In genomic region chr6:101186887-101187286, GRCm38 (mm10) we compare ENCODE assay signal across 27 mouse cellular contexts.
DNase-seq lines count a peak whose midpoint lies in the region; ATAC-seq and TF ChIP-seq lines count a peak whose summit lies in the region.
"Had no signal": no experiment of that assay in that cellular context is flagged by ENCODE, and none has a peak within 500 bp of the region (broad histone marks: within the 10 kb centered on the region; RNA-seq: fewer than 3 reads in every experiment).

No protein-coding gene starts in this region.

- no peak overlapping the region for H3K27ac ChIP-seq in forebrain, embryonic 16.5 days (ENCODE audit: low read length)
- no peak overlapping the region for H3K27ac ChIP-seq in forebrain, embryonic 13.5 days
- peak overlapping the region; percentile 26; the same call in 1 of the 2 replicates for H3K27ac ChIP-seq in left cerebral cortex, adult 2 months
- no peak overlapping the region for H3K27ac ChIP-seq in hindbrain, embryonic 12.5 days
- H3K27ac ChIP-seq: embryonic facial prominence, embryonic 12.5 days; embryonic facial prominence, embryonic 15.5 days; forebrain, embryonic 15.5 days; gastrocnemius, adult 2 months; heart, embryonic 15.5 days; hindbrain, embryonic 15.5 days had no signal

- H3K9ac ChIP-seq in forebrain, embryonic 16.5 days (replicated peaks; ENCODE audit: low read depth, low read length): no peak overlapping the region
- H3K9ac ChIP-seq in forebrain, embryonic 13.5 days: no peak overlapping the region
- no peak overlapping the region for H3K9ac ChIP-seq in hindbrain, embryonic 12.5 days
- H3K9ac ChIP-seq: embryonic facial prominence, embryonic 12.5 days; embryonic facial prominence, embryonic 15.5 days; forebrain, embryonic 15.5 days; heart, embryonic 12.5 days; heart, embryonic 15.5 days; hindbrain, embryonic 15.5 days had no signal

- ATAC-seq in forebrain, embryonic 16.5 days: 0 out of 2 replicates have a peak, but pooled peaks have one; percentile 26
- ATAC-seq in forebrain, embryonic 13.5 days: no peak
- peak; percentile 98 for ATAC-seq in common myeloid progenitor, adult 5-6 weeks (replicated peaks; ENCODE audit: low read depth, poor library complexity, severe bottlenecking)
- peak; percentile 66 for ATAC-seq in megakaryocyte, adult 5-6 weeks (ENCODE audit: poor library complexity, severe bottlenecking)
- no peak for ATAC-seq in hindbrain, embryonic 12.5 days (ENCODE audit: low FRiP score)
- ATAC-seq: CD4-positive, CD25-positive, alpha-beta regulatory T cell, adult 4 months; forebrain, embryonic 15.5 days; intestine, postnatal 0 days had no signal

- 75% methylated on average over 3 of the region's 3 CpGs for WGBS in forebrain, embryonic 16.5 days
- 85% methylated on average over 3 of the region's 3 CpGs for WGBS in forebrain, embryonic 13.5 days
- 83% methylated on average over 3 of the region's 3 CpGs for WGBS in hindbrain, embryonic 12.5 days

- TF ChIP-seq CTCF in left cerebral cortex, adult 2 months (IDR thresholded peaks at IDR 0.05): no peak

- peaks cover 2% of the 10 kb centered on the region; the same call in 1 of the 2 replicates for H3K4me1 ChIP-seq in forebrain, embryonic 16.5 days (replicated peaks; ENCODE audit: control insufficient read depth, insufficient read depth, low read length)
- peaks cover 3% of the 10 kb centered on the region; the same call in 1 of the 2 replicates for H3K4me1 ChIP-seq in forebrain, embryonic 13.5 days
- 0 out of 2 replicates have a peak, but pooled peaks cover 3% of the 10 kb centered on the region for H3K4me1 ChIP-seq in hindbrain, embryonic 12.5 days
- H3K4me1 ChIP-seq: embryonic facial prominence, embryonic 12.5 days; embryonic facial prominence, embryonic 15.5 days had no signal

- H3K36me3 ChIP-seq in forebrain, embryonic 16.5 days (ENCODE audit: control insufficient read depth, insufficient read depth): no peaks in the 10 kb centered on the region
- H3K36me3 ChIP-seq in forebrain, embryonic 13.5 days (ENCODE audit: poor library complexity, severe bottlenecking): no peaks in the 10 kb centered on the region
- H3K36me3 ChIP-seq in hindbrain, embryonic 12.5 days: 0 out of 2 replicates have a peak, but pooled peaks cover 3% of the 10 kb centered on the region
- H3K36me3 ChIP-seq: forebrain, embryonic 15.5 days; heart, embryonic 12.5 days; heart, embryonic 15.5 days; hindbrain, embryonic 15.5 days had no signal

- no peak overlapping the region for H3K4me3 ChIP-seq in forebrain, embryonic 16.5 days (replicated peaks; ENCODE audit: low read length)
- H3K4me3 ChIP-seq in forebrain, embryonic 13.5 days: no peak overlapping the region
- no peak overlapping the region for H3K4me3 ChIP-seq in left cerebral cortex, adult 2 months
- H3K4me3 ChIP-seq in hindbrain, embryonic 12.5 days: no peak overlapping the region
- H3K4me3 ChIP-seq: embryonic facial prominence, embryonic 12.5 days; embryonic facial prominence, embryonic 15.5 days; forebrain, embryonic 15.5 days; gastrocnemius, adult 2 months; heart, embryonic 12.5 days; heart, embryonic 15.5 days; hindbrain, embryonic 15.5 days had no signal

- no peak overlapping the region for H3K4me2 ChIP-seq in forebrain, embryonic 16.5 days (ENCODE audit: low read length)
- H3K4me2 ChIP-seq in forebrain, embryonic 13.5 days: no peak overlapping the region
- H3K4me2 ChIP-seq in hindbrain, embryonic 12.5 days (replicated peaks): no peak overlapping the region
- H3K4me2 ChIP-seq: embryonic facial prominence, embryonic 12.5 days; embryonic facial prominence, embryonic 15.5 days; forebrain, embryonic 15.5 days; heart, embryonic 12.5 days; heart, embryonic 15.5 days; hindbrain, embryonic 15.5 days had no signal

- H3K9me3 ChIP-seq in forebrain, embryonic 16.5 days (ENCODE audit: control insufficient read depth, low read length): no peaks in the 10 kb centered on the region
- no peaks in the 10 kb centered on the region for H3K9me3 ChIP-seq in forebrain, embryonic 13.5 days (replicated peaks)
- no peaks in the 10 kb centered on the region; the same call in 1 of the 2 replicates for H3K9me3 ChIP-seq in hindbrain, embryonic 12.5 days (replicated peaks)
- H3K9me3 ChIP-seq: embryonic facial prominence, embryonic 12.5 days; embryonic facial prominence, embryonic 15.5 days; forebrain, embryonic 15.5 days; heart, embryonic 12.5 days; heart, embryonic 15.5 days; hindbrain, embryonic 15.5 days had no signal

- no peak for DNase-seq in left cerebral cortex, adult 2 months (ENCODE audit: extremely low spot score in 1 of 2, low spot score in 2 of 2)
- no peak for DNase-seq in left cerebral cortex, postnatal 10 days (ENCODE audit: extremely low spot score in 1 of 2, low spot score in 2 of 2)
- DNase-seq in embryo, embryonic 11 days: no peak
- DNase-seq: adrenal gland, adult 2 months; adrenal gland, postnatal 14 days; cerebellum, adult 11 months; cerebellum, adult 2 months; cerebellum, adult 9-11 months; cerebellum, postnatal 25 days; gastrocnemius, adult 2 months; gastrocnemius, postnatal 14 days; heart, adult 18-20 months; heart, postnatal 10 days; heart, postnatal 36 days had no signal

- intact Hi-C loops in left cerebral cortex, adult 2 months (cut with DNase I): no loop called here
- intact Hi-C loops in left cerebral cortex, postnatal 10 days (cut with DNase I): no loop called here

- H3K27me3 ChIP-seq in forebrain, embryonic 16.5 days (replicated peaks; ENCODE audit: control insufficient read depth, insufficient read depth, low read length): no peaks in the 10 kb centered on the region
- H3K27me3 ChIP-seq in forebrain, embryonic 13.5 days: no peaks in the 10 kb centered on the region
- no peaks in the 10 kb centered on the region for H3K27me3 ChIP-seq in hindbrain, embryonic 12.5 days
- H3K27me3 ChIP-seq: embryonic facial prominence, embryonic 12.5 days; embryonic facial prominence, embryonic 15.5 days; forebrain, embryonic 15.5 days; heart, embryonic 12.5 days; heart, embryonic 15.5 days; hindbrain, embryonic 15.5 days had no signal

Comparison
In these comparisons a context has a peak if more than half of its experiments do, and no peak if none do; other contexts are left out.
1. ATAC-seq: peak in forebrain, embryonic 16.5 days (single experiment), common myeloid progenitor, adult 5-6 weeks (single experiment) and megakaryocyte, adult 5-6 weeks (single experiment); none in forebrain, embryonic 13.5 days (single experiment) and hindbrain, embryonic 12.5 days (single experiment).